Mouse (Mus musculus) cerebellum, postnatal 36 days (tissue): ENCODE data around the gene Ppp3ca.

Experiments used
- DNase-seq, 2 experiments: peaks; one replicate each; pipeline ENCODE4 v3.0.0; 2021 to 2022; ENCODE audit warnings: mixed read lengths in 2 of 2

Gene Ppp3ca

GRCm38 (mm10) chr3:136670110-136670359 lies at the start of gene Ppp3ca:
Ppp3ca (plus strand) TSS chr3:136670124.
- DNase-seq, result no peak

- DNase-seq, result no peak
Observed at GRCm38 (mm10) chr3:136640544-136641230, 29.2 kb upstream of the Ppp3ca start.

GRCm38 (mm10) chr3:136650966-136651365 lies 19.0 kb upstream of the Ppp3ca start:
- no peak for DNase-seq

GRCm38 (mm10) chr3:136651496-136651895 lies 18.4 kb upstream of the Ppp3ca start:
- DNase-seq, result no peak

- no peak for DNase-seq
Observed at GRCm38 (mm10) chr3:136656460-136657035, 13.4 kb upstream of the Ppp3ca start.

- no peak for DNase-seq
Observed at GRCm38 (mm10) chr3:136658681-136659080, 11.2 kb upstream of the Ppp3ca start.

- no peak for DNase-seq
Observed at GRCm38 (mm10) chr3:136665119-136665518, 4.8 kb upstream of the Ppp3ca start.

GRCm38 (mm10) chr3:136668072-136668471 lies 1.9 kb upstream of the Ppp3ca start:
- DNase-seq, result peak; percentile 95 to 96

- DNase-seq, result peak; percentile 100
Observed at GRCm38 (mm10) chr3:136669231-136670109, 454 bp upstream of the Ppp3ca start.

GRCm38 (mm10) chr3:136670360-136671131 lies 622 bp downstream of the Ppp3ca start:
- DNase-seq, result peak; percentile 66 to 67

- peak; percentile 68 to 85 for DNase-seq
Observed at GRCm38 (mm10) chr3:136671161-136671939, 1.4 kb downstream of the Ppp3ca start.

- DNase-seq, result peak in 1 of 2 experiments; percentile 30
Observed at GRCm38 (mm10) chr3:136671940-136672278, 2.0 kb downstream of the Ppp3ca start.

- DNase-seq, result no peak
Observed at GRCm38 (mm10) chr3:136672870-136673269, 2.9 kb downstream of the Ppp3ca start.

GRCm38 (mm10) chr3:136673363-136673762 lies 3.4 kb downstream of the Ppp3ca start:
- no peak for DNase-seq

GRCm38 (mm10) chr3:136674486-136674885 lies 4.6 kb downstream of the Ppp3ca start:
- no peak for DNase-seq

GRCm38 (mm10) chr3:136676991-136677390 lies 7.1 kb downstream of the Ppp3ca start:
- DNase-seq, result no peak

GRCm38 (mm10) chr3:136678386-136678785 lies 8.5 kb downstream of the Ppp3ca start:
- peak in 1 of 2 experiments; percentile 34 for DNase-seq

GRCm38 (mm10) chr3:136679903-136680491 lies 10.1 kb downstream of the Ppp3ca start:
- DNase-seq, result no peak

- DNase-seq, result no peak
Observed at GRCm38 (mm10) chr3:136682242-136682641, 12.3 kb downstream of the Ppp3ca start.

GRCm38 (mm10) chr3:136684191-136684958 lies 14.5 kb downstream of the Ppp3ca start:
- no peak for DNase-seq

GRCm38 (mm10) chr3:136686429-136686828 lies 16.5 kb downstream of the Ppp3ca start:
- no peak for DNase-seq
